Comparison of ENCODE assay signal across 31 mouse cellular contexts in the genomic region with DNA sequence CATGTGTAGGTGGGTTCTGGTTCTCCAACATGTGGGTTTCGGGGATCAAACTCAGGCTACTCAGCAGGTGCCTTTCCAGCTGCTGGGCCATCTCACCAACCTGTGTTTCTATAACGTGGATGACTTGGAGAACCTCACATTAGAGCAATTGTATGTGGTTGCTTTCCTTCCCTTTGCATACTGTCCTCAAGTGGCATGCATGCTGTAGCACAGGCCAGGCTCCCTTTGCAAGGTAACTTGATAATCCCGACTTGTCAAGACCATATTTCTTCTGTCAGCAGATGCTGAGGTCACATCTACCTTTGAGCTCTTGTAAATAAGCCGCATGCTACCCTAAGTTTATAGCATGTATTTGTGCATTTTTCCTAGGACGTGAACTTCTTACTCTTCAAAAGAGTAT. TPM values are rescaled to one million over a fixed set of nuclear protein-coding genes. Genes with fewer than 3 reads are reported as not detected.
"Had no signal": no experiment of that assay in that cellular context is flagged by ENCODE, and none has a peak within 500 bp of the region (broad histone marks: within the 10 kb centered on the region; RNA-seq: fewer than 3 reads in every experiment).

No protein-coding gene starts in this region.

- H3K27ac ChIP-seq: limb, embryonic 10.5 days; limb, embryonic 12.5 days; limb, embryonic 13.5 days; limb, embryonic 15.5 days; liver, embryonic 12.5 days; liver, embryonic 13.5 days; liver, embryonic 14.5 days; liver, embryonic 15.5 days; lung, embryonic 15.5 days; macrophage; midbrain, embryonic 10.5 days; midbrain, embryonic 12.5 days; midbrain, embryonic 13.5 days; midbrain, embryonic 15.5 days had no signal

- H3K9me3 ChIP-seq: limb, embryonic 10.5 days; limb, embryonic 13.5 days; limb, embryonic 15.5 days; liver, embryonic 12.5 days; liver, embryonic 13.5 days; liver, embryonic 15.5 days; lung, embryonic 15.5 days; megakaryocyte, embryonic 14.5 days; midbrain, embryonic 10.5 days; midbrain, embryonic 12.5 days; midbrain, embryonic 13.5 days; midbrain, embryonic 15.5 days had no signal

- H3K27me3 ChIP-seq: limb, embryonic 12.5 days; limb, embryonic 13.5 days; limb, embryonic 15.5 days; liver, embryonic 12.5 days; liver, embryonic 13.5 days; liver, embryonic 15.5 days; lung, embryonic 15.5 days; megakaryocyte, embryonic 14.5 days; midbrain, embryonic 12.5 days; midbrain, embryonic 13.5 days; midbrain, embryonic 15.5 days had no signal

- DNase-seq: left cerebral cortex, postnatal 4 days; liver; liver, embryonic 13.5 days; liver, postnatal 0 days; lung, adult 18-20 months; lung, adult 2 months; lung, embryonic 14.5 days; lung, postnatal 10 days; lung, postnatal 14 days; lung, postnatal 36 days; lung, postnatal 4 days; midbrain, embryonic 14.5 days had no signal

- H3K4me3 ChIP-seq: limb, embryonic 10.5 days; limb, embryonic 12.5 days; limb, embryonic 13.5 days; limb, embryonic 15.5 days; liver, embryonic 12.5 days; liver, embryonic 13.5 days; liver, embryonic 15.5 days; lung, embryonic 15.5 days; megakaryocyte, embryonic 14.5 days; midbrain, embryonic 10.5 days; midbrain, embryonic 12.5 days; midbrain, embryonic 13.5 days; midbrain, embryonic 15.5 days; myocyte had no signal

- H3K36me3 ChIP-seq: limb, embryonic 10.5 days; limb, embryonic 12.5 days; limb, embryonic 13.5 days; limb, embryonic 15.5 days; liver, embryonic 12.5 days; liver, embryonic 13.5 days; liver, embryonic 15.5 days; lung, embryonic 15.5 days; midbrain, embryonic 10.5 days; midbrain, embryonic 12.5 days; midbrain, embryonic 13.5 days; midbrain, embryonic 15.5 days had no signal

- H3K9ac ChIP-seq: limb, embryonic 12.5 days; limb, embryonic 13.5 days; limb, embryonic 15.5 days; liver, embryonic 12.5 days; liver, embryonic 13.5 days; liver, embryonic 14.5 days; liver, embryonic 15.5 days; liver, postnatal 0 days; lung, embryonic 14.5 days; lung, embryonic 15.5 days; midbrain, embryonic 12.5 days; midbrain, embryonic 13.5 days; midbrain, embryonic 15.5 days had no signal

- H3K4me1 ChIP-seq: limb, embryonic 10.5 days; limb, embryonic 12.5 days; limb, embryonic 13.5 days; limb, embryonic 15.5 days; liver, embryonic 12.5 days; liver, embryonic 13.5 days; liver, embryonic 15.5 days; lung, embryonic 15.5 days; megakaryocyte, embryonic 14.5 days; midbrain, embryonic 10.5 days; midbrain, embryonic 12.5 days; midbrain, embryonic 13.5 days; midbrain, embryonic 15.5 days had no signal

- ATAC-seq: liver, embryonic 12.5 days; liver, postnatal 0 days; lung, postnatal 0 days; midbrain, embryonic 13.5 days; midbrain, embryonic 15.5 days; midbrain, embryonic 16.5 days had no signal

- H3K4me2 ChIP-seq: limb, embryonic 12.5 days; limb, embryonic 13.5 days; limb, embryonic 15.5 days; liver, embryonic 11.5 days; liver, embryonic 12.5 days; liver, embryonic 13.5 days; liver, embryonic 15.5 days; lung, embryonic 14.5 days; lung, embryonic 15.5 days; midbrain, embryonic 11.5 days; midbrain, embryonic 12.5 days; midbrain, embryonic 13.5 days; midbrain, embryonic 15.5 days had no signal

RNA-seq across cellular contexts. Expression of gene Abi3bp, which starts 36.6 kb away (rescaled TPM):
- polyA plus RNA-seq: macrophage had no signal
